Mouse (Mus musculus): ENCODE results near the gene Sned1.

DNA sequence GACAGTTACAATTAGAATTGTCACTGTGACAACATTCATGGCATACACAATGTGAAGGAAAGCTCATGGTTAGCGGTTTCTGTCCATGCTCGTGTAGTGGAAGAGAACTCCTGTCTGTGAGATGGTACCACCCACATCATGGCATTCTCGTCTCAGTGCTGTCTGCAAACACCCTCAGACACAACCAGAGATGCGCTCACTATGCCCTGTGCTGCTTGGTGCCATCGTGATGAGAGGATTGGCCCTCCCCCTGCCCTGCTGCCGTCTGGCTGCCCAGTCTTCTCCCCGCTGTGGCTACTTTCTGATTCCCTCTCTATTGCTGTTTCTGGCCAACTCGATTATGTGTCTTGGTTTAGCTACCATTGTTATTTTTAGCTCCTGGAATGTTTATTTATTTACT lies 56.4 kb downstream of the Sned1 start:
- TF ChIP-seq CTCF (IDR thresholded peaks at IDR 0.05; ENCODE audit: borderline replicate concordance, insufficient read depth, low read length) = no peak
- TF ChIP-seq POLR2A (IDR thresholded peaks at IDR 0.05; ENCODE audit: low read depth, low read length) = no peak
